Mouse (Mus musculus) E14TG2a.4 (cell line): ENCODE results near the gene Dusp14.

Experiments
- CTCF ChIP-seq: conservative IDR thresholded peaks from 2 replicates; pipeline ENCODE4 v1.5.1; 2014; ENCODE audit warnings: low read length
- POU5F1 ChIP-seq: IDR thresholded peaks from 2 replicates; pipeline ENCODE4 v1.6.1; 2014; ENCODE audit warnings: low read length, borderline replicate concordance

- TF ChIP-seq CTCF (no peak), POU5F1 (no peak)
Observed at GRCm38 (mm10) chr11:84117431-84117830, 48.4 kb upstream of the Dusp14 start.
